Mouse (Mus musculus) MEL (cell line): ENCODE measurements around the gene Plekha5. TPM values are rescaled to one million over a fixed set of nuclear protein-coding genes. Genes with fewer than 3 reads are reported as not detected.

Experiments used
- DNase-seq: peaks from one replicate; pipeline ENCODE4 v3.0.0; 2011; ENCODE audit warnings: low read depth, low spot score
- H3K27ac ChIP-seq: 2 replicates; pipeline ENCODE4 v1.5.1; 2012; ENCODE audit warnings: low read depth, mild to moderate bottlenecking, control low read depth, low read length, moderate library complexity; ENCODE audit not compliant: control insufficient read depth
- H3K27me3 ChIP-seq, 2 experiments: fragments of 150-350 bp in 1 of 2; sonication (generic) in 1 of 2; 2 replicates each; pipeline ENCODE4 v1.6.1; 2012; ENCODE audit warnings: low read length in 2 of 2, mild to moderate bottlenecking in 2 of 2, improper control_type of control experiment in 1 of 2, moderate library complexity in 1 of 2; ENCODE audit not compliant: insufficient read depth in 2 of 2, control insufficient read depth in 1 of 2
- H3K36me3 ChIP-seq, 2 experiments: 2 replicates each; pipeline ENCODE4 v1.6.1; 2012 to 2014; ENCODE audit warnings: low read length in 2 of 2, improper control_type of control experiment in 1 of 2, inconsistent platforms in 1 of 2, mild to moderate bottlenecking in 1 of 2; ENCODE audit not compliant: insufficient read depth in 2 of 2, control insufficient read depth in 1 of 2
- H3K4me1 ChIP-seq, 2 experiments: fragments of 150-350 bp in 1 of 2; sonication (generic) in 1 of 2; 2 replicates each; pipeline ENCODE4 v1.6.1; 2012; ENCODE audit warnings: low read length in 2 of 2, improper control_type of control experiment in 1 of 2, mild to moderate bottlenecking in 1 of 2; ENCODE audit not compliant: insufficient read depth in 2 of 2, control insufficient read depth in 1 of 2
- H3K4me3 ChIP-seq, 2 experiments: fragments of 150-350 bp in 1 of 2; sonication (generic) in 1 of 2; 2 replicates each; pipeline ENCODE4 v1.5.1; 2012; ENCODE audit warnings: low read depth in 2 of 2, low read length in 2 of 2, mild to moderate bottlenecking in 2 of 2, moderate library complexity in 2 of 2, control low read depth in 1 of 2, improper control_type of control experiment in 1 of 2; ENCODE audit not compliant: control insufficient read depth in 1 of 2, insufficient read depth in 1 of 2
- H3K79me2 ChIP-seq: 2 replicates; pipeline ENCODE4 v1.6.1; 2012; ENCODE audit warnings: mild to moderate bottlenecking, low read length, moderate library complexity; ENCODE audit not compliant: control insufficient read depth, poor library complexity, insufficient read depth
- H3K9ac ChIP-seq: 2 replicates; pipeline ENCODE4 v1.6.1; 2012; ENCODE audit warnings: low read depth, mild to moderate bottlenecking, control low read depth, low read length, moderate library complexity; ENCODE audit not compliant: control insufficient read depth, poor library complexity, severe bottlenecking
- H3K9me3 ChIP-seq: fragments of 150-350 bp; sonication (generic); replicated peaks from 2 replicates; pipeline ENCODE4 v1.6.1; 2012; ENCODE audit warnings: mild to moderate bottlenecking, low read length, improper control_type of control experiment, moderate library complexity; ENCODE audit not compliant: insufficient read depth
- CHD1 ChIP-seq: IDR thresholded peaks from 2 replicates; pipeline ENCODE4 v1.6.1; 2012; ENCODE audit warnings: low read depth, mild to moderate bottlenecking, inconsistent platforms, low read length, improper control_type of control experiment
- CHD2 ChIP-seq: IDR thresholded peaks from 2 replicates; pipeline ENCODE4 v1.6.1; 2011; ENCODE audit warnings: low read length, improper control_type of control experiment
- E2F4 ChIP-seq: IDR thresholded peaks from 2 replicates; pipeline ENCODE4 v1.6.1; 2011; ENCODE audit warnings: low read depth, low read length, improper control_type of control experiment, borderline replicate concordance
- ELF1 ChIP-seq: IDR thresholded peaks from 2 replicates; pipeline ENCODE4 v1.6.1; 2014; ENCODE audit warnings: low read depth, mild to moderate bottlenecking, inconsistent platforms, low read length, improper control_type of control experiment, moderate library complexity
- EP300 ChIP-seq, 2 experiments: IDR thresholded peaks; 2 replicates each; pipeline ENCODE4 v1.6.1; 2011; ENCODE audit warnings: improper control_type of control experiment in 2 of 2, low read length in 2 of 2, low read depth in 1 of 2, mild to moderate bottlenecking in 1 of 2
- ETS1 ChIP-seq: IDR thresholded peaks from 2 replicates; pipeline ENCODE4 v1.6.1; 2012; ENCODE audit warnings: low read depth, mild to moderate bottlenecking, inconsistent platforms, low read length, improper control_type of control experiment, moderate library complexity
- GABPA ChIP-seq: IDR thresholded peaks from 2 replicates; pipeline ENCODE4 v1.6.1; 2012; ENCODE audit warnings: low read depth, mild to moderate bottlenecking, inconsistent platforms, low read length, improper control_type of control experiment, moderate library complexity
- GATA1 ChIP-seq: IDR thresholded peaks from 2 replicates; pipeline ENCODE4 v1.6.1; 2011; ENCODE audit warnings: low read depth, low read length, improper control_type of control experiment
- HCFC1 ChIP-seq: IDR thresholded peaks from 2 replicates; pipeline ENCODE4 v1.6.1; 2012; ENCODE audit warnings: low read depth, mild to moderate bottlenecking, inconsistent platforms, low read length, improper control_type of control experiment, moderate library complexity
- JUND ChIP-seq: IDR thresholded peaks from 2 replicates; pipeline ENCODE4 v1.6.1; 2011; ENCODE audit warnings: low read depth, mild to moderate bottlenecking, improper control_type of control experiment, low read length
- MAX ChIP-seq: IDR thresholded peaks from 2 replicates; pipeline ENCODE4 v1.6.1; 2011; ENCODE audit warnings: low read length, improper control_type of control experiment
- MAZ ChIP-seq: IDR thresholded peaks from 2 replicates; pipeline ENCODE4 v1.6.1; 2012; ENCODE audit warnings: low read depth, mild to moderate bottlenecking, inconsistent platforms, low read length, improper control_type of control experiment
- MEF2A ChIP-seq: IDR thresholded peaks from 2 replicates; pipeline ENCODE4 v1.6.1; 2014; ENCODE audit warnings: low read depth, mild to moderate bottlenecking, inconsistent platforms, low read length, improper control_type of control experiment; ENCODE audit not compliant: poor library complexity, insufficient replicate concordance, severe bottlenecking; ENCODE audit errors: extremely low read depth
- POLR2A ChIP-seq, 2 experiments: IDR thresholded peaks; 2 replicates each; pipeline ENCODE4 v1.6.1; 2011 to 2012; ENCODE audit warnings: low read length in 2 of 2, mild to moderate bottlenecking in 2 of 2, control low read depth in 1 of 2, improper control_type of control experiment in 1 of 2, low read depth in 1 of 2, moderate library complexity in 1 of 2; ENCODE audit not compliant: control insufficient read depth in 1 of 2, insufficient read depth in 1 of 2, poor library complexity in 1 of 2
- POLR2AphosphoS2 ChIP-seq: IDR thresholded peaks from 2 replicates; pipeline ENCODE4 v1.6.1; 2011; ENCODE audit warnings: low read length, improper control_type of control experiment
- POLR2AphosphoS5 ChIP-seq: IDR thresholded peaks from 2 replicates; pipeline ENCODE4 v1.6.1; 2012; ENCODE audit warnings: low read depth, borderline replicate concordance, mild to moderate bottlenecking, inconsistent platforms, low read length, moderate library complexity, mixed read lengths
- RAD21 ChIP-seq: IDR thresholded peaks from 2 replicates; pipeline ENCODE4 v1.6.1; 2011; ENCODE audit warnings: mild to moderate bottlenecking, low read depth, low read length, improper control_type of control experiment
- SIN3A ChIP-seq: IDR thresholded peaks from 2 replicates; pipeline ENCODE4 v1.6.1; 2012; ENCODE audit warnings: low read length, improper control_type of control experiment, inconsistent platforms
- SMC3 ChIP-seq: IDR thresholded peaks from 2 replicates; pipeline ENCODE4 v1.6.1; 2011; ENCODE audit warnings: low read depth, low read length, improper control_type of control experiment
- TCF12 ChIP-seq: IDR thresholded peaks from 2 replicates; pipeline ENCODE4 v1.6.1; 2014; ENCODE audit warnings: low read depth, mild to moderate bottlenecking, inconsistent platforms, low read length, improper control_type of control experiment, moderate library complexity
- UBTF ChIP-seq: IDR thresholded peaks from 2 replicates; pipeline ENCODE4 v1.6.1; 2012; ENCODE audit warnings: low read depth, mild to moderate bottlenecking, inconsistent platforms, low read length, improper control_type of control experiment, moderate library complexity, borderline replicate concordance; ENCODE audit not compliant: insufficient read depth
- USF1 ChIP-seq: IDR thresholded peaks from 2 replicates; pipeline ENCODE4 v1.6.1; 2014; ENCODE audit warnings: low read depth, mild to moderate bottlenecking, inconsistent platforms, low read length, improper control_type of control experiment, moderate library complexity
- ZC3H11A ChIP-seq: IDR thresholded peaks from 2 replicates; pipeline ENCODE4 v1.6.1; 2012; ENCODE audit warnings: low read depth, mild to moderate bottlenecking, inconsistent platforms, low read length, improper control_type of control experiment
- ZKSCAN1 ChIP-seq: IDR thresholded peaks from 2 replicates; pipeline ENCODE4 v1.6.1; 2012; ENCODE audit warnings: low read depth, mild to moderate bottlenecking, inconsistent platforms, low read length, improper control_type of control experiment, moderate library complexity
- ZMIZ1 ChIP-seq: IDR thresholded peaks from 2 replicates; pipeline ENCODE4 v1.6.1; 2012; ENCODE audit warnings: low read depth, mild to moderate bottlenecking, inconsistent platforms, low read length, improper control_type of control experiment, moderate library complexity
- ZNF384 ChIP-seq: IDR thresholded peaks from 2 replicates; pipeline ENCODE4 v1.6.1; 2012; ENCODE audit warnings: low read depth, mild to moderate bottlenecking, inconsistent platforms, low read length, improper control_type of control experiment
- polyA plus RNA-seq, 2 experiments: library from polyadenylated mRNA; stranded (reverse) in 1 of 2; unstranded in 1 of 2; fragments of >175 nt in 1 of 2; fragments of >200 nt in 1 of 2; gene quantifications; 2 replicates each; pipeline versions ENCODE4 v1.2.1 to v1.2.4; 2012; ENCODE audit warnings: low replicate concordance in 2 of 2, low read depth in 1 of 2; ENCODE audit not compliant: insufficient read length in 2 of 2, insufficient read depth in 1 of 2, missing spikeins in 1 of 2
- total RNA-seq: library from RNA; depleted of rRNA; stranded (reverse); fragments of 300-350 nt; gene quantifications from 2 replicates; pipeline ENCODE4 v1.2.3, GENCODE M21; 2012

Gene Plekha5
- total and polyA plus RNA-seq, 3 experiments: 0.24 to 0.35 TPM; not detected in 1

- H3K4me3 ChIP-seq: no peak overlapping the region
- no peaks in the 10 kb centered on the region for H3K36me3 ChIP-seq
- H3K27ac ChIP-seq: no peak overlapping the region
- no peaks in the 10 kb centered on the region for H3K9me3 ChIP-seq
- H3K9ac ChIP-seq: no peak overlapping the region
- no peaks in the 10 kb centered on the region for H3K79me2 ChIP-seq
- H3K4me1 ChIP-seq: no peaks in the 10 kb centered on the region
- TF ChIP-seq GABPA: no peak
- TF ChIP-seq E2F4: no peak
- no peak for TF ChIP-seq MAX
- no peak for TF ChIP-seq ZC3H11A
- TF ChIP-seq EP300 (IDR thresholded peaks at IDR 0.05; ENCODE audit: low read depth in 1 of 2, low read length in 2 of 2): no peak
- TF ChIP-seq CHD1: no peak
- no peak for TF ChIP-seq ZNF384
- TF ChIP-seq ELF1: no peak
- no peak for TF ChIP-seq RAD21
- TF ChIP-seq MEF2A: no peak
- TF ChIP-seq MAZ: no peak
- TF ChIP-seq USF1: no peak
- TF ChIP-seq GATA1: no peak
- TF ChIP-seq ZKSCAN1: no peak
- TF ChIP-seq, all 39 proteins: peak for 0
- DNase-seq: no peak
- no peaks in the 10 kb centered on the region for H3K27me3 ChIP-seq
Measured at GRCm38 (mm10) chr6:140380588-140380987, 43.3 kb upstream of the Plekha5 start.

- DNase-seq: no peak
- Histone ChIP-seq H3K79me2 (no peaks in the 10 kb centered on the region), H3K36me3 (no peaks in the 10 kb centered on the region), H3K9ac (no peak overlapping the region), H3K4me1 (no peaks in the 10 kb centered on the region), H3K27me3 (no peaks in the 10 kb centered on the region), H3K9me3 (no peaks in the 10 kb centered on the region), H3K4me3 (no peak overlapping the region), H3K27ac (no peak overlapping the region)
- no peak for TF ChIP-seq HCFC1
- TF ChIP-seq ZMIZ1: no peak
- TF ChIP-seq UBTF: no peak
- no peak for TF ChIP-seq ZKSCAN1
- no peak for TF ChIP-seq MEF2A
- no peak for TF ChIP-seq SIN3A
- no peak for TF ChIP-seq JUND
- TF ChIP-seq POLR2AphosphoS2: no peak
- TF ChIP-seq ETS1: no peak
- no peak for TF ChIP-seq SMC3
- TF ChIP-seq POLR2AphosphoS5: no peak
- TF ChIP-seq CHD2: no peak
- TF ChIP-seq ZNF384: no peak
- no peak for TF ChIP-seq TCF12
- TF ChIP-seq POLR2A (IDR thresholded peaks at IDR 0.05; ENCODE audit: control insufficient read depth in 1 of 2, insufficient read depth in 1 of 2, low read depth in 1 of 2, low read length in 2 of 2, poor library complexity in 1 of 2): no peak
- no peak for TF ChIP-seq USF1
- no peak for TF ChIP-seq GATA1
Measured at GRCm38 (mm10) chr6:140381162-140381561, 42.7 kb upstream of the Plekha5 start.
